Mouse (Mus musculus) hindbrain, embryonic 16.5 days (tissue): Measurements from ENCODE around the gene Ncoa1. TPM values are rescaled to one million over a fixed set of nuclear protein-coding genes. Genes with fewer than 3 reads are reported as not detected.
"Not testable (repeated sequence)": the region's sequence is repeated elsewhere in the genome, so short reads cannot be mapped to it uniquely, and the experiment has no call there.

Experiments used
- ATAC-seq: fragments of 200-750 bp; cut with Nextera tagmentation; 2 replicates; pipeline ENCODE4 v1.8.0; 2017; ENCODE audit warnings: moderate TSS enrichment, moderate library complexity
- H3K27ac ChIP-seq: fragments of 300-500 bp; sonication (generic); 2 replicates; pipeline ENCODE4 v1.5.1; 2014; ENCODE audit warnings: low read depth, mild to moderate bottlenecking, control low read depth, low read length, moderate library complexity
- H3K27me3 ChIP-seq: fragments of 300-500 bp; sonication (generic); replicated peaks from 2 replicates; pipeline ENCODE4 v1.6.1; 2014; ENCODE audit warnings: low read length; ENCODE audit not compliant: control insufficient read depth, insufficient read depth
- H3K36me3 ChIP-seq: fragments of 300-500 bp; sonication (generic); 2 replicates; pipeline ENCODE4 v1.6.1; 2014; ENCODE audit warnings: mild to moderate bottlenecking, low read length, moderate library complexity, mixed read lengths; ENCODE audit not compliant: control insufficient read depth, insufficient read depth
- H3K4me1 ChIP-seq: fragments of 300-500 bp; sonication (generic); 2 replicates; pipeline ENCODE4 v1.6.1; 2014; ENCODE audit warnings: low read depth, low read length; ENCODE audit not compliant: control insufficient read depth, insufficient read depth
- H3K4me2 ChIP-seq: fragments of 300-500 bp; sonication (generic); 2 replicates; pipeline ENCODE4 v1.6.1; 2014; ENCODE audit warnings: mild to moderate bottlenecking, low read length, control low read depth, moderate library complexity
- H3K4me3 ChIP-seq: fragments of 300-500 bp; sonication (generic); 2 replicates; pipeline ENCODE4 v1.5.1; 2014; ENCODE audit warnings: mild to moderate bottlenecking, low read length, control low read depth, moderate library complexity
- H3K9ac ChIP-seq: fragments of 300-500 bp; sonication (generic); 2 replicates; pipeline ENCODE4 v1.6.1; 2014; ENCODE audit warnings: low read depth, mild to moderate bottlenecking, control low read depth, low read length, moderate library complexity
- H3K9me3 ChIP-seq: fragments of 300-500 bp; sonication (generic); 2 replicates; pipeline ENCODE4 v1.6.1; 2014; ENCODE audit warnings: mild to moderate bottlenecking, low read length, moderate library complexity; ENCODE audit not compliant: control insufficient read depth
- WGBS: fragments of 180-500 bp; shearing (Covaris S2); extraction: QIAGEN DNeasy Blood & Tissue Kit; methylation state at CpG from one replicate; pipeline ENCODE4 v1.1.7; 2014; 5-methylcytosine and 5-hydroxymethylcytosine counted together
- polyA plus RNA-seq: library from polyadenylated mRNA; unstranded; fragments of >200 nt; fragmentation: Nextera tagmentation; extraction: Ambion mirVana; gene quantifications from 2 replicates; pipeline ENCODE4 v1.2.1, GENCODE M21; 2015

Ncoa1 gene
- polyA plus RNA-seq, 1 experiment from 2014 or later = 12.4 TPM

GRCm38 (mm10) chr12:4243805-4244204 is 233.2 kb downstream of the Ncoa1 start:
- no peak for ATAC-seq
- 80% methylated on average over 2 of the region's 2 CpGs for WGBS
- H3K9ac ChIP-seq = no peak overlapping the region
- no peaks in the 10 kb centered on the region for H3K4me1 ChIP-seq
- no peak overlapping the region for H3K27ac ChIP-seq
- H3K9me3 ChIP-seq = no peaks in the 10 kb centered on the region
- no peak overlapping the region for H3K4me2 ChIP-seq
- peaks cover 2% of the 10 kb centered on the region; the same call in 1 of the 2 replicates for H3K36me3 ChIP-seq
- no peak overlapping the region for H3K4me3 ChIP-seq
- no peaks in the 10 kb centered on the region for H3K27me3 ChIP-seq

- not testable (repeated sequence) for H3K9ac ChIP-seq, H3K27me3 ChIP-seq, H3K36me3 ChIP-seq, H3K9me3 ChIP-seq, H3K4me2 ChIP-seq, ATAC-seq, H3K4me3 ChIP-seq, H3K27ac ChIP-seq, H3K4me1 ChIP-seq
- 78% methylated on average over 8 of the region's 8 CpGs for WGBS
Measured at GRCm38 (mm10) chr12:4240281-4240680, 236.7 kb downstream of the Ncoa1 start.

GRCm38 (mm10) chr12:4237481-4237880 is 239.5 kb downstream of the Ncoa1 start:
- Histone ChIP-seq H3K4me1 (peaks cover 9% of the 10 kb centered on the region), H3K4me3 (no peak overlapping the region), H3K9me3 (no peaks in the 10 kb centered on the region), H3K27ac (no peak overlapping the region), H3K4me2 (no peak overlapping the region), H3K27me3 (no peaks in the 10 kb centered on the region), H3K9ac (no peak overlapping the region), H3K36me3 (peaks cover 5% of the 10 kb centered on the region; the same call in 1 of the 2 replicates)
- no peak for ATAC-seq
- WGBS = 92% methylated on average over 15 of the region's 15 CpGs

- H3K4me2 ChIP-seq = peak within 1 kb of the TSS; percentile 83
- peak within 1 kb of the TSS; percentile 77 for H3K4me3 ChIP-seq
- H3K9ac ChIP-seq = peak within 1 kb of the TSS; percentile 80
- WGBS = under 1% methylated on average over 50 of the region's 50 CpGs
- peaks cover 9% of the 10 kb centered on the region for H3K4me1 ChIP-seq
- peak within 1 kb of the TSS; percentile 96 for H3K27ac ChIP-seq
- H3K27me3 ChIP-seq = no peaks in the 10 kb centered on the region
- peak; percentile 99 for ATAC-seq
- peaks cover 5% of the 10 kb centered on the region; the same call in 1 of the 2 replicates for H3K36me3 ChIP-seq
- H3K9me3 ChIP-seq = no peaks in the 10 kb centered on the region
Measured at GRCm38 (mm10) chr12:4233572-4234508, 243.1 kb downstream of the Ncoa1 start, which contains the start of the genes Ptrhd1 and Cenpo. Gene Ptrhd1 (plus strand): TSS chr12:4234027. Gene Cenpo (minus strand): TSS chr12:4234294.

GRCm38 (mm10) chr12:4232777-4233176 is 244.2 kb downstream of the Ncoa1 start:
- Histone ChIP-seq H3K9ac (no peak overlapping the region), H3K4me1 (peaks cover 9% of the 10 kb centered on the region), H3K4me3 (no peak overlapping the region), H3K36me3 (peaks cover 5% of the 10 kb centered on the region; the same call in 1 of the 2 replicates), H3K27me3 (no peaks in the 10 kb centered on the region), H3K9me3 (no peaks in the 10 kb centered on the region), H3K4me2 (peak overlapping the region; percentile 83), H3K27ac (no peak overlapping the region)
- WGBS = 56% methylated on average over 4 of the region's 4 CpGs
- ATAC-seq = no peak

- ATAC-seq = no peak
- no peaks in the 10 kb centered on the region for H3K27me3 ChIP-seq
- H3K4me3 ChIP-seq = no peak overlapping the region
- H3K4me2 ChIP-seq = no peak overlapping the region
- peaks cover 9% of the 10 kb centered on the region for H3K4me1 ChIP-seq
- H3K36me3 ChIP-seq = peaks cover 11% of the 10 kb centered on the region
- 95% methylated on average over 7 of the region's 7 CpGs for WGBS
- no peaks in the 10 kb centered on the region for H3K9me3 ChIP-seq
- H3K9ac ChIP-seq = no peak overlapping the region
- no peak overlapping the region for H3K27ac ChIP-seq
Measured at GRCm38 (mm10) chr12:4230156-4230555, 246.8 kb downstream of the Ncoa1 start.

GRCm38 (mm10) chr12:4212908-4213307 is 264.1 kb downstream of the Ncoa1 start:
- H3K27me3 ChIP-seq = no peaks in the 10 kb centered on the region
- ATAC-seq = no peak
- WGBS = 67% methylated on average over 8 of the region's 8 CpGs
- H3K4me2 ChIP-seq = no peak overlapping the region
- no peak overlapping the region for H3K9ac ChIP-seq
- H3K4me1 ChIP-seq = no peaks in the 10 kb centered on the region
- no peak overlapping the region for H3K27ac ChIP-seq
- no peaks in the 10 kb centered on the region for H3K9me3 ChIP-seq
- peaks cover 32% of the 10 kb centered on the region for H3K36me3 ChIP-seq
- no peak overlapping the region for H3K4me3 ChIP-seq

- Histone ChIP-seq H3K9me3 (no peaks in the 10 kb centered on the region), H3K36me3 (peaks cover 36% of the 10 kb centered on the region), H3K4me2 (no peak overlapping the region), H3K27ac (no peak overlapping the region), H3K27me3 (no peaks in the 10 kb centered on the region), H3K4me1 (no peaks in the 10 kb centered on the region), H3K4me3 (no peak overlapping the region), H3K9ac (no peak overlapping the region)
- 92% methylated on average over 9 of the region's 9 CpGs for WGBS
- ATAC-seq = no peak
Measured at GRCm38 (mm10) chr12:4211174-4211573, 265.8 kb downstream of the Ncoa1 start.

GRCm38 (mm10) chr12:4209196-4209595 is 267.8 kb downstream of the Ncoa1 start:
- Histone ChIP-seq H3K36me3 (peaks cover 31% of the 10 kb centered on the region), H3K9ac (no peak overlapping the region), H3K4me1 (no peaks in the 10 kb centered on the region), H3K27ac (no peak overlapping the region), H3K27me3 (no peaks in the 10 kb centered on the region), H3K4me3 (no peak overlapping the region), H3K9me3 (no peaks in the 10 kb centered on the region), H3K4me2 (no peak overlapping the region)
- 98% methylated on average over 9 of the region's 9 CpGs for WGBS
- no peak for ATAC-seq
